Mouse (Mus musculus) lung, postnatal 0 days (tissue): ENCODE measurements around the gene Wdr86. TPM values are rescaled to one million over a fixed set of nuclear protein-coding genes. Genes with fewer than 3 reads are reported as not detected.
A peak's percentile ranks its signal among the peaks of the same experiment; 100 is the strongest.
"Not testable (repeated sequence)": the region's sequence is repeated elsewhere in the genome, so short reads cannot be mapped to it uniquely, and the experiment has no call there.

Experiments
- ATAC-seq: fragments of 200-750 bp; cut with Nextera tagmentation; 2 replicates; pipeline ENCODE4 v1.8.0; 2017; ENCODE audit warnings: moderate library complexity
- DNase-seq: peaks from one replicate; pipeline ENCODE4 v3.0.0-alpha.2; 2016; ENCODE audit warnings: low spot score
- H3K27ac ChIP-seq: fragments of 300-500 bp; sonication (generic); 2 replicates; pipeline ENCODE4 v1.5.1; 2014; ENCODE audit warnings: antibody characterized with exemption, mild to moderate bottlenecking, low read length, mixed read lengths
- H3K27me3 ChIP-seq: fragments of 300-500 bp; sonication (generic); replicated peaks from 2 replicates; pipeline ENCODE4 v1.6.1; 2014; ENCODE audit warnings: low read length, mixed read lengths; ENCODE audit not compliant: insufficient read depth
- H3K36me3 ChIP-seq: fragments of 300-500 bp; sonication (generic); 2 replicates; pipeline ENCODE4 v1.6.1; 2014; ENCODE audit warnings: low read length, mixed read lengths; ENCODE audit not compliant: insufficient read depth
- H3K4me1 ChIP-seq: fragments of 300-500 bp; sonication (generic); 2 replicates; pipeline ENCODE4 v1.6.1; 2014; ENCODE audit warnings: antibody characterized with exemption, low read depth, low read length, mixed read lengths; ENCODE audit not compliant: insufficient read depth
- H3K4me2 ChIP-seq: fragments of 300-500 bp; sonication (generic); replicated peaks from 2 replicates; pipeline ENCODE4 v1.6.1; 2014; ENCODE audit warnings: low read depth, mild to moderate bottlenecking, low read length, moderate library complexity, mixed read lengths
- H3K4me3 ChIP-seq: fragments of 300-500 bp; sonication (generic); 2 replicates; pipeline ENCODE4 v1.5.1; 2014; ENCODE audit warnings: low read depth, low read length
- H3K9ac ChIP-seq: fragments of 300-500 bp; sonication (generic); replicated peaks from 2 replicates; pipeline ENCODE4 v1.6.1; 2014; ENCODE audit warnings: low read depth, mild to moderate bottlenecking
- H3K9me3 ChIP-seq: fragments of 300-500 bp; sonication (generic); 2 replicates; pipeline ENCODE4 v1.6.1; 2016; ENCODE audit warnings: low read length, mixed read lengths
- CTCF ChIP-seq: IDR thresholded peaks from 2 replicates; pipeline ENCODE4 v1.5.1; 2016; ENCODE audit warnings: antibody characterized with exemption, mild to moderate bottlenecking
- EP300 ChIP-seq: IDR thresholded peaks from 2 replicates; pipeline ENCODE4 v1.6.1; 2016; ENCODE audit warnings: antibody characterized with exemption, mild to moderate bottlenecking, control low read depth
- WGBS: fragments of 180-500 bp; shearing (Covaris S2); extraction: QIAGEN DNeasy Blood & Tissue Kit; methylation state at CpG from one replicate; pipeline ENCODE4 v1.1.7; 2014; 5-methylcytosine and 5-hydroxymethylcytosine counted together
- polyA plus RNA-seq: library from polyadenylated mRNA; unstranded; fragments of >200 nt; fragmentation: Nextera tagmentation; extraction: Ambion mirVana; gene quantifications from 2 replicates; pipeline ENCODE4 v1.2.1, GENCODE M21; 2015

Gene Wdr86
- polyA plus RNA-seq = 11.0 and 12.5 TPM in 2 replicates

GRCm38 (mm10) chr5:24730488-24730871, at the start of gene Wdr86:
Wdr86 (minus strand) TSS chr5:24730727.
- Histone ChIP-seq H3K9me3 (no peaks in the 10 kb centered on the region), H3K36me3 (no peaks in the 10 kb centered on the region), H3K4me3 (peak within 1 kb of the TSS; percentile 50), H3K27ac (peak within 1 kb of the TSS; percentile 2; the same call in 1 of the 2 replicates), H3K27me3 (no peaks in the 10 kb centered on the region), H3K4me1 (no peaks in the 10 kb centered on the region; the same call in 1 of the 2 replicates), H3K4me2 (peak within 1 kb of the TSS; percentile 95), H3K9ac (peak within 1 kb of the TSS; percentile 44)
- DNase-seq (peak; percentile 32), ATAC-seq (peak; percentile 4; the same call in 1 of the 2 replicates)
- WGBS = under 1% methylated on average over 19 of the region's 23 CpGs
- TF ChIP-seq CTCF (no peak), EP300 (no peak)

GRCm38 (mm10) chr5:24779881-24780512, 49.5 kb upstream of the Wdr86 start:
- H3K27me3 ChIP-seq = no peaks in the 10 kb centered on the region
- H3K9me3 ChIP-seq = no peaks in the 10 kb centered on the region
- peak; percentile 30 for ATAC-seq
- H3K4me3 ChIP-seq = no peak overlapping the region
- 41% methylated on average over 15 of the region's 15 CpGs for WGBS
- no peaks in the 10 kb centered on the region for H3K36me3 ChIP-seq
- H3K27ac ChIP-seq = no peak overlapping the region
- no peak overlapping the region for H3K9ac ChIP-seq
- TF ChIP-seq EP300 = no peak
- TF ChIP-seq CTCF = peak; percentile 79
- no peaks in the 10 kb centered on the region for H3K4me1 ChIP-seq
- peak; percentile 71 for DNase-seq
- peak overlapping the region; percentile 22; the same call in 1 of the 2 replicates for H3K4me2 ChIP-seq

DNA sequence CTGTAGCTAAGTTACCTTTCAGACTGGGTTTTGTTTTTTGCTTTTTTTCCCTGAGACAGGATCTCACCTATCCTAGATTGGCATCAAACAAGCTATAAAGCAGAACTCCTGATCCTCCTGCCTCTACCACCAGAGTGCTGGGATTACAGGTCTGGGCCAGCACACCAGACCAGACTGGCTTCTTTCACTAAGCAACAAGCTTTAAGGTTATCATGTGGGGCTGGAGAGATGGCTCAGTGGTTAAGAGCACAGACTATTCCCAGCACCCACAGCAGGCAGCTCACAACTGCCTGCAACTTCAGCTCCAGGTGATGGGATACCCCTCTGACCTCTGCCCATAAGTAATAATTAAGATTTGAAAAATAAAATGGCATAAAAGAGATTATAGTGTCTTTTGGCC, 48.8 kb upstream of the Wdr86 start:
- Histone ChIP-seq H3K27me3 (no peaks in the 10 kb centered on the region), H3K4me3 (no peak overlapping the region), H3K9me3 (no peaks in the 10 kb centered on the region), H3K4me2 (no peak overlapping the region), H3K9ac (no peak overlapping the region), H3K36me3 (no peaks in the 10 kb centered on the region), H3K4me1 (no peaks in the 10 kb centered on the region), H3K27ac (no peak overlapping the region)
- TF ChIP-seq EP300 = no peak
- TF ChIP-seq CTCF = no peak
- no peak for DNase-seq
- ATAC-seq = no peak

GRCm38 (mm10) chr5:24778843-24779140, 48.3 kb upstream of the Wdr86 start:
- Histone ChIP-seq H3K4me3 (no peak overlapping the region), H3K27ac (no peak overlapping the region), H3K4me2 (no peak overlapping the region), H3K9ac (no peak overlapping the region), H3K9me3 (no peaks in the 10 kb centered on the region), H3K36me3 (no peaks in the 10 kb centered on the region), H3K4me1 (no peaks in the 10 kb centered on the region), H3K27me3 (no peaks in the 10 kb centered on the region)
- no peak for TF ChIP-seq CTCF
- WGBS = 47% methylated on average over 13 of the region's 13 CpGs
- no peak for ATAC-seq
- DNase-seq = no peak

DNA sequence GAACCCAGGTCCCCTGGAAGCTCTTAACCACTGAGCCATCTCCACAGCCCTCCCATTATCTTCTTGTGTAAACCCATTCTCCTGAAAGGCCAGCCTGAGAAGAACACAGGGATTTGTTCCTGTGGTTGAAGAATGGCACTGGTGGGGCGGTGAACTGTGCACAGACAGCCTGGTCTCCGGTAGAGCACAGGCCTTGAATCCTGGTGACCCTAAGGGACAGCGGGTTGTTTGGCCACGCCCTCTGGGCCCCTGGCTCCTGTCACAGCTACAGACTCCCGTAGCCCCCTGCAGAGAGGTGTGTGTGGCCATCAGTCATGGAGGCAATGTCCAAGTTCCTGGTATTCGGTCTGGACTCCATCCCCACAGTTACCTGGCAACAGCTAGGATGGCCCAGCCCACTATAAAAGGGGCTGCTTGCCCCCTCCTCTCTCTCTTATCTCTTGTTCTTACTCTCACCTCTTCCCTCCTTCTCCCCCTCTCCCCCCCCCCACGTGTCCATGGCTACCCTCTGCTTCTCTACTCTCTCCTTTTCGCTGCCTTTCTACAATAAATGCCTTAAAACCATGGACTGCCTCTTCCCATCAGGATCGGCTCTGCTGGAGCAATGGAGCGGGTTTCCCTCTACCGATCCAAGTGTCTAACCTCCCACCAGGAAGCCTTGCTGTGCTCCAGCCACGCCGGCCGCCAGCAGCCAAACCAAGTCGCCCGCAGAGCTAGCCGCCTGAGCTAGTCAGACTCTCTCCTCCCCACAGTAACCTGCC, 47.7 kb upstream of the Wdr86 start:
- 26% methylated on average over 17 of the region's 17 CpGs for WGBS
- TF ChIP-seq CTCF (no peak), EP300 (no peak)
- Histone ChIP-seq H3K4me2 (no peak overlapping the region), H3K4me3 (no peak overlapping the region), H3K9ac (no peak overlapping the region), H3K4me1 (no peaks in the 10 kb centered on the region), H3K9me3 (no peaks in the 10 kb centered on the region), H3K27me3 (no peaks in the 10 kb centered on the region), H3K36me3 (no peaks in the 10 kb centered on the region), H3K27ac (no peak overlapping the region)
- DNase-seq (no peak), ATAC-seq (no peak)

DNA sequence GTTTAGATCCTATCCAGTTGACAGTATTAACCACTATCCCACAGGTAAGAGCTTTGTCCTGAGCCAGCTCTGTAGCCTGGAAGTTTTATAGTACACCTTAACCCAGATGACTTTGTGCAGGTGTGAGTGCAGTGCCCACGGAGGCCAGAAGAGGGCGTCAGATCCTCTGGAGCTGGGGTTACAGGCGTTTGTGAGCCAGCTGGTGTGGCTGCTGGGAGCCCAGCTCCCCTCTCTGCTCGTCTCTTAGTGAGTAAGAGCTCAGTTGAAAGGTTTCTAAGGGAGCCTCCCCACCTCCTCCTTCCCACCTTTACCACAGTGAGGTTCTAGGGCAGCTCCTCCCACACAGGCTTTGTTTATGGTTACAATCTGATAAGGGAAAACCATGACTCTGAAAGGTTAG, 46.2 kb upstream of the Wdr86 start:
- ATAC-seq = no peak
- DNase-seq = no peak
- Histone ChIP-seq H3K9ac (no peak overlapping the region), H3K36me3 (no peaks in the 10 kb centered on the region), H3K27ac (no peak overlapping the region), H3K4me3 (no peak overlapping the region), H3K4me1 (no peaks in the 10 kb centered on the region), H3K4me2 (no peak overlapping the region), H3K27me3 (no peaks in the 10 kb centered on the region), H3K9me3 (no peaks in the 10 kb centered on the region)
- TF ChIP-seq EP300 (no peak), CTCF (no peak; the same call in 1 of the 2 replicates)
- 51% methylated on average over 4 of the region's 4 CpGs for WGBS

GRCm38 (mm10) chr5:24774549-24774948, 44.0 kb upstream of the Wdr86 start:
- ATAC-seq, H3K27me3 ChIP-seq: not testable (repeated sequence)

More at GRCm38 (mm10) chr5:24774549-24774948, 44.0 kb upstream of the Wdr86 start:
- H3K4me2 ChIP-seq, H3K36me3 ChIP-seq, H3K9ac ChIP-seq, H3K4me1 ChIP-seq, H3K4me3 ChIP-seq, H3K9me3 ChIP-seq, H3K27ac ChIP-seq, DNase-seq: not testable (repeated sequence)
- WGBS = 82% methylated on average over 16 of the region's 16 CpGs
